Mouse (Mus musculus): ENCODE measurements around the gene Pex12. TPM values are rescaled to one million over a fixed set of nuclear protein-coding genes. Genes with fewer than 3 reads are reported as not detected.

Pex12 gene
- polyA plus RNA-seq, 1 experiment from 2014 or later = 16.3 TPM

DNA sequence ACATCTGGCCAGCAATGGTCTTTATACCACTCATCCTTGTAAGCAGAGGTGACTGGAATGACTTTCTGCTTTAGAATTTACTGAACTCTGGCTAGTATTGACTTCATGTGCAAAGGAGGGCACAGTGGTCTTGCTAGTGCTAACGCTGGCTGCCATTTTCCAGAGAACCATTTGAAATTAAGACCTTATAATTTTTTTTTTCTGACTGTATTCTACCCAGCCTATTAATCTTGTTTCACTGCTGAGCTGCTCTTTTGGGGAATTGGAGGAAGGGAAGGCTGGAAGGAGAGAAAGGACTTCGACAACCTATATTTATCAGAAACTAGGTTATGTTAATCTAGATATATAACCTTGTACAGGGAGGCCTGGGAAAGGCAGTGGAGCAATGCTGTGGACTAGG is 2.1 kb upstream of the Pex12 start:
- no peak overlapping the region for H3K9ac ChIP-seq (replicated peaks; ENCODE audit: low read depth, low read length)
- ATAC-seq (ENCODE audit: low read depth) = no peak
- H3K4me2 ChIP-seq (ENCODE audit: low read depth, low read length) = peak overlapping the region; percentile 80
- no peak overlapping the region for H3K4me3 ChIP-seq (ENCODE audit: low read depth, low read length)
- no peaks in the 10 kb centered on the region for H3K9me3 ChIP-seq (ENCODE audit: control insufficient read depth, low read length)
- H3K27me3 ChIP-seq (ENCODE audit: control insufficient read depth, insufficient read depth, low read length) = no peaks in the 10 kb centered on the region
- 0 out of 2 replicates have a peak, but pooled peaks cover 4% of the 10 kb centered on the region for H3K36me3 ChIP-seq (ENCODE audit: control insufficient read depth, insufficient read depth, low read length)
- WGBS = 86% methylated on average over 2 of the region's 2 CpGs
- H3K4me1 ChIP-seq (ENCODE audit: control insufficient read depth, insufficient read depth, low read length) = peaks cover 26% of the 10 kb centered on the region
- H3K27ac ChIP-seq (ENCODE audit: low read depth, low read length) = no peak overlapping the region

DNA sequence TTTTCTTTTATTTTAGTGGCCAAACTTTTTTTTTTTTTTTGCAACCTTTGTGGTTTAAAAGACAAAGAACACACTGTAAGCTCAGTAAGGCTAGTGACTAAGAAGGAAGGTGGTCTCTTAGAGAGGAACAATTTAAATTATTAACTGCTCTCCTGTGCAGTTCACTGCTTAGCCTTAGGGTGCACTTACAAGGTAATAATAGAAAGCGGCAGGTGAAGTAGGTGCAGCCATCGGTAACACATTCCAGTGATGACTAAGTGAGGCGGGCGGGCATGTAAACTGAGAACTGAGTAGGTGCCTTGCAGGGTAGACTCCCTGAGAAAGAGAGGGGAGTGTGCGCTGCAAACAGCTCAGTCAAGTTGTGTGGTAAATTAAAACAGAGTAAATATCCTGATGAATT is 1.4 kb upstream of the Pex12 start:
- no peak for ATAC-seq (ENCODE audit: low read depth)
- Histone ChIP-seq H3K27me3 (ENCODE audit: control insufficient read depth, insufficient read depth, low read length) (no peaks in the 10 kb centered on the region), H3K4me1 (ENCODE audit: control insufficient read depth, insufficient read depth, low read length) (peaks cover 26% of the 10 kb centered on the region), H3K27ac (ENCODE audit: low read depth, low read length) (no peak overlapping the region), H3K4me2 (ENCODE audit: low read depth, low read length) (peak overlapping the region; percentile 80), H3K36me3 (ENCODE audit: control insufficient read depth, insufficient read depth, low read length) (no peaks in the 10 kb centered on the region), H3K4me3 (ENCODE audit: low read depth, low read length) (peak overlapping the region; percentile 93), H3K9ac (replicated peaks; ENCODE audit: low read depth, low read length) (0 out of 2 replicates have a peak overlapping the region, but pooled peaks have one; percentile 97), H3K9me3 (ENCODE audit: control insufficient read depth, low read length) (no peaks in the 10 kb centered on the region)
- WGBS = 52% methylated on average over 5 of the region's 5 CpGs

DNA sequence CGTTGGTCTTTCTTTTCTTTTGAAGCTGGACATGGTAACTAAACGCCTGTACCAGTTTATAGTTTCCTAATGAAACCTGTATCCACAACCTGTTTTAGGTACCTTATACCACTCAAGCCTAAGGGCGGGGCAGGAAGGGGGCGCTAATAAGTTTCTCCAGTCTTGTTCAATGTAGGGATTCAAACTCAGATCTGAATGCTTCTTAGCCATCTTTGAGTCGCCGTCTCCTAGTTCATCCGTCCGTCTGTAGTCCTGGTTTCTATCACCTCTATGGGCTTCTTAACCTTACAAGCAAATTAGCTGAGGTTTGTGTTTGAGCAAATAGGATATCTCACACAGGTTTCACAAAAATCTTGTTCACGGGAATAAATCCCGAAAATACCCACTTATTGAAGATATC is 262 bp downstream of the Pex12 start:
- Histone ChIP-seq H3K36me3 (ENCODE audit: control insufficient read depth, insufficient read depth, low read length) (no peaks in the 10 kb centered on the region), H3K9me3 (ENCODE audit: control insufficient read depth, low read length) (no peaks in the 10 kb centered on the region), H3K27ac (ENCODE audit: low read depth, low read length) (peak overlapping the region; percentile 98), H3K27me3 (ENCODE audit: control insufficient read depth, insufficient read depth, low read length) (no peaks in the 10 kb centered on the region), H3K4me2 (ENCODE audit: low read depth, low read length) (peak overlapping the region; percentile 80), H3K4me1 (ENCODE audit: control insufficient read depth, insufficient read depth, low read length) (peaks cover 37% of the 10 kb centered on the region), H3K4me3 (ENCODE audit: low read depth, low read length) (peak overlapping the region; percentile 93), H3K9ac (replicated peaks; ENCODE audit: low read depth, low read length) (peak overlapping the region; percentile 97)
- no peak for ATAC-seq (ENCODE audit: low read depth)
- 12% methylated on average over 10 of the region's 10 CpGs for WGBS

GRCm38 (mm10) chr11:83301431-83301831 is 955 bp downstream of the Pex12 start:
- WGBS = 65% methylated on average over 2 of the region's 2 CpGs
- no peak overlapping the region for H3K4me2 ChIP-seq (ENCODE audit: low read depth, low read length)
- H3K9ac ChIP-seq (replicated peaks; ENCODE audit: low read depth, low read length) = no peak overlapping the region
- no peaks in the 10 kb centered on the region for H3K9me3 ChIP-seq (ENCODE audit: control insufficient read depth, low read length)
- H3K4me3 ChIP-seq (ENCODE audit: low read depth, low read length) = no peak overlapping the region
- H3K27ac ChIP-seq (ENCODE audit: low read depth, low read length) = no peak overlapping the region
- H3K27me3 ChIP-seq (ENCODE audit: control insufficient read depth, insufficient read depth, low read length) = no peaks in the 10 kb centered on the region
- peaks cover 37% of the 10 kb centered on the region for H3K4me1 ChIP-seq (ENCODE audit: control insufficient read depth, insufficient read depth, low read length)
- no peaks in the 10 kb centered on the region for H3K36me3 ChIP-seq (ENCODE audit: control insufficient read depth, insufficient read depth, low read length)
- no peak for ATAC-seq (ENCODE audit: low read depth)

DNA sequence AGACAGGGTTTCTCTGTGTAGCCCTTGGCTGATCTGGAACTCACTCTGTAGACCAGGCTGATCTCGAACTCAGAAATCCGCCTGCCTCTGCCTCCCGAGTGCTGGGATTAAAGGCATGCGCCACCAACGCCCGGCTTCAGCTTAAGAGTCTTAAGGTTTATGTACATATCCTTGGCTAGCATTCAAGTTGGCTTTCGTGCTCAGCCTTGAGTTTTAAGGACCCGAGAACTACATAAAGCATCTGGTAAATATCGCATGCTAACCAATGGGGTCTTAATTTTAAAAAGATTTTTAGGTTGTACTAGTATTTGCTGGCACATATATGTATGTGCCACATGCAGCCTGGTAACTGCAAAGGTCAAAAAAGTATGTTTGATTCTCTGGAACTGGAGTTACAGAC is 2.7 kb downstream of the Pex12 start:
- no peak overlapping the region for H3K4me3 ChIP-seq (ENCODE audit: low read depth, low read length)
- H3K27me3 ChIP-seq (ENCODE audit: control insufficient read depth, insufficient read depth, low read length) = no peaks in the 10 kb centered on the region
- no peak for ATAC-seq (ENCODE audit: low read depth)
- H3K9me3 ChIP-seq (ENCODE audit: control insufficient read depth, low read length) = no peaks in the 10 kb centered on the region
- H3K9ac ChIP-seq (replicated peaks; ENCODE audit: low read depth, low read length) = no peak overlapping the region
- no peak overlapping the region for H3K4me2 ChIP-seq (ENCODE audit: low read depth, low read length)
- H3K4me1 ChIP-seq (ENCODE audit: control insufficient read depth, insufficient read depth, low read length) = peaks cover 32% of the 10 kb centered on the region
- 96% methylated on average over 9 of the region's 9 CpGs for WGBS
- H3K27ac ChIP-seq (ENCODE audit: low read depth, low read length) = no peak overlapping the region
- peaks cover 6% of the 10 kb centered on the region; the same call in 1 of the 2 replicates for H3K36me3 ChIP-seq (ENCODE audit: control insufficient read depth, insufficient read depth, low read length)

- ATAC-seq (ENCODE audit: low read depth) = peak; percentile 91
- Histone ChIP-seq H3K27me3 (ENCODE audit: control insufficient read depth, insufficient read depth, low read length) (no peaks in the 10 kb centered on the region), H3K9ac (replicated peaks; ENCODE audit: low read depth, low read length) (peak within 1 kb of the TSS; percentile 76), H3K9me3 (ENCODE audit: control insufficient read depth, low read length) (no peaks in the 10 kb centered on the region), H3K27ac (ENCODE audit: low read depth, low read length) (peak within 1 kb of the TSS; percentile 84), H3K4me3 (ENCODE audit: low read depth, low read length) (peak within 1 kb of the TSS; percentile 65), H3K4me2 (ENCODE audit: low read depth, low read length) (peak within 1 kb of the TSS; percentile 79), H3K4me1 (ENCODE audit: control insufficient read depth, insufficient read depth, low read length) (peaks cover 20% of the 10 kb centered on the region), H3K36me3 (ENCODE audit: control insufficient read depth, insufficient read depth, low read length) (peaks cover 6% of the 10 kb centered on the region; the same call in 1 of the 2 replicates)
- 2% methylated on average over 56 of the region's 56 CpGs for WGBS
These were observed 3.9 kb downstream of the Pex12 start, which contains the start of gene Ap2b1 for GRCm38 (mm10) chr11:83298225-83299195. TSS of gene Ap2b1 (plus strand) at chr11:83299024.

- Histone ChIP-seq H3K36me3 (ENCODE audit: control insufficient read depth, insufficient read depth, low read length) (peaks cover 6% of the 10 kb centered on the region; the same call in 1 of the 2 replicates), H3K4me3 (ENCODE audit: low read depth, low read length) (peak overlapping the region; percentile 65), H3K27ac (ENCODE audit: low read depth, low read length) (peak overlapping the region; percentile 84; the same call in 1 of the 2 replicates), H3K4me2 (ENCODE audit: low read depth, low read length) (peak overlapping the region; percentile 79), H3K27me3 (ENCODE audit: control insufficient read depth, insufficient read depth, low read length) (no peaks in the 10 kb centered on the region), H3K9me3 (ENCODE audit: control insufficient read depth, low read length) (no peaks in the 10 kb centered on the region), H3K4me1 (ENCODE audit: control insufficient read depth, insufficient read depth, low read length) (peaks cover 25% of the 10 kb centered on the region), H3K9ac (replicated peaks; ENCODE audit: low read depth, low read length) (peak overlapping the region; percentile 76; the same call in 1 of the 2 replicates)
- ATAC-seq (ENCODE audit: low read depth) = no peak
- 68% methylated on average over 6 of the region's 6 CpGs for WGBS
These were observed 4.6 kb downstream of the Pex12 start for GRCm38 (mm10) chr11:83297816-83298215.

DNA sequence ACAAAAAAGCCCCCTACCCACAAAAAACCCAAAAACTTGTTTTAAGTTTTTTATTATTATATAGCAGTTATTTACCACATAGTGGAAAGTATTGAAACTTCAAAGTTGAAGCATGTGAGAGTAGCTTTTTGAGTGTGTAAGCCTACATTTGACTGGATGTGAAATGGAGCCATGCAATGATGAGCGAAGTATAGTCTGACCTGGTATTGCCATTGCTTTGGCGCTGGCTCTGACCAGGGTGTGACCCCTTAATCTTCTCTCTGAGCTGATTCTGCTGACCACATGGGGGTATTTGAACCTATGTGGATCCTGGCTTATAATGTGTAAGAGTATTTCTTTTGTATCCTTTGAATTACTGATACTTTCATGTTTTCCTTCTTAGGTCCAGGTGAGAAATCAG is 8.3 kb downstream of the Pex12 start:
- 93% methylated on average over 2 of the region's 2 CpGs for WGBS
- H3K4me1 ChIP-seq (ENCODE audit: control insufficient read depth, insufficient read depth, low read length) = peaks cover 30% of the 10 kb centered on the region
- no peak overlapping the region for H3K4me3 ChIP-seq (ENCODE audit: low read depth, low read length)
- H3K27me3 ChIP-seq (ENCODE audit: control insufficient read depth, insufficient read depth, low read length) = no peaks in the 10 kb centered on the region
- no peak overlapping the region for H3K9ac ChIP-seq (replicated peaks; ENCODE audit: low read depth, low read length)
- H3K36me3 ChIP-seq (ENCODE audit: control insufficient read depth, insufficient read depth, low read length) = peaks cover 6% of the 10 kb centered on the region; the same call in 1 of the 2 replicates
- no peak overlapping the region for H3K4me2 ChIP-seq (ENCODE audit: low read depth, low read length)
- no peak for ATAC-seq (ENCODE audit: low read depth)
- H3K27ac ChIP-seq (ENCODE audit: low read depth, low read length) = no peak overlapping the region
- no peaks in the 10 kb centered on the region for H3K9me3 ChIP-seq (ENCODE audit: control insufficient read depth, low read length)

DNA sequence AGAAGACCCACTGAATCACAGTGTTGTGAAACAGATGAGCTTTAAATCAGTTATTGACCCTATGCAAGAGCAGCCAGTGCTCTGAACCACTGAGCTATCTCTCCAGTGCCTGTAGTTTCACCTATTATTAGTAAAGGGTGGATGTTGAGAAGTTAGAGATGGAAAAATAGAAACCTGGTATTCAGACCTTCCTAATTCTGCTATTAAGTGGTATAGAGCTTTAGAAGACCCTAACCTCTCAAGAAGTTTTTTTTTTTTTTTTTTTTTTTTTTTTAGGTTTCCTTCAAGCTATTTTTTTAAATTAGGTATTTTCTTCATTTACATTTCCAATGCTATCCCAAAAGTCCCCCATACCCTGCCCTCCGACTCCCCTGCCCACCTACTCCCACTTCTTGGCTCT is 9.2 kb downstream of the Pex12 start:
- Histone ChIP-seq H3K27me3 (ENCODE audit: control insufficient read depth, insufficient read depth, low read length) (no peaks in the 10 kb centered on the region), H3K4me3 (ENCODE audit: low read depth, low read length) (peak overlapping the region; percentile 61), H3K4me1 (ENCODE audit: control insufficient read depth, insufficient read depth, low read length) (peaks cover 29% of the 10 kb centered on the region), H3K9me3 (ENCODE audit: control insufficient read depth, low read length) (no peaks in the 10 kb centered on the region), H3K27ac (ENCODE audit: low read depth, low read length) (no peak overlapping the region), H3K9ac (replicated peaks; ENCODE audit: low read depth, low read length) (peak overlapping the region; percentile 47; the same call in 1 of the 2 replicates), H3K4me2 (ENCODE audit: low read depth, low read length) (peak overlapping the region; percentile 55), H3K36me3 (ENCODE audit: control insufficient read depth, insufficient read depth, low read length) (peaks cover 6% of the 10 kb centered on the region; the same call in 1 of the 2 replicates)
- no peak for ATAC-seq (ENCODE audit: low read depth)
- 88% methylated on average over 1 of the region's 1 CpGs for WGBS
